Mouse (Mus musculus) midbrain, postnatal 0 days (tissue): ENCODE data around the gene Celf2. TPM values are rescaled to one million over a fixed set of nuclear protein-coding genes. Genes with fewer than 3 reads are reported as not detected.

Experiments used
- ATAC-seq: fragments of 200-750 bp; cut with Nextera tagmentation; 2 replicates; pipeline ENCODE4 v1.8.0; 2017; ENCODE audit warnings: moderate number of reproducible peaks, mild to moderate bottlenecking, moderate TSS enrichment, moderate library complexity; ENCODE audit not compliant: low FRiP score
- DNase-seq: peaks from one replicate; pipeline ENCODE4 v3.0.0-alpha.2; 2015; ENCODE audit warnings: low spot score
- H3K27ac ChIP-seq: fragments of 300-500 bp; sonication (generic); 2 replicates; pipeline ENCODE4 v1.5.1; 2014; ENCODE audit warnings: low read depth, mild to moderate bottlenecking, low read length, mixed read lengths
- H3K27me3 ChIP-seq: fragments of 300-500 bp; sonication (generic); 2 replicates; pipeline ENCODE4 v1.6.1; 2014; ENCODE audit warnings: low read length, control low read depth, mixed read lengths; ENCODE audit not compliant: insufficient read depth
- H3K36me3 ChIP-seq: fragments of 300-500 bp; sonication (generic); 2 replicates; pipeline ENCODE4 v1.6.1; 2014; ENCODE audit warnings: low read length, control low read depth, mixed read lengths; ENCODE audit not compliant: insufficient read depth
- H3K4me1 ChIP-seq: fragments of 300-500 bp; sonication (generic); 2 replicates; pipeline ENCODE4 v1.6.1; 2014; ENCODE audit warnings: mild to moderate bottlenecking, control low read depth, antibody characterized with exemption, low read length, mixed read lengths; ENCODE audit not compliant: insufficient read depth
- H3K4me2 ChIP-seq: fragments of 300-500 bp; sonication (generic); 2 replicates; pipeline ENCODE4 v1.6.1; 2014; ENCODE audit warnings: low read depth, mild to moderate bottlenecking, low read length, mixed read lengths; ENCODE audit not compliant: poor library complexity, severe bottlenecking
- H3K4me3 ChIP-seq: fragments of 300-500 bp; sonication (generic); 2 replicates; pipeline ENCODE4 v1.5.1; 2014; ENCODE audit warnings: low read depth, mild to moderate bottlenecking, low read length, moderate library complexity
- H3K9ac ChIP-seq: fragments of 300-500 bp; sonication (generic); replicated peaks from 2 replicates; pipeline ENCODE4 v1.6.1; 2014; ENCODE audit warnings: mild to moderate bottlenecking, low read length, moderate library complexity, mixed read lengths; ENCODE audit not compliant: poor library complexity, severe bottlenecking
- H3K9me3 ChIP-seq: fragments of 300-500 bp; sonication (generic); 2 replicates; pipeline ENCODE4 v1.6.1; 2016; ENCODE audit warnings: low read length, control low read depth
- CTCF ChIP-seq: IDR thresholded peaks from 2 replicates; pipeline ENCODE4 v1.5.1; 2016; ENCODE audit warnings: antibody characterized with exemption, mild to moderate bottlenecking
- WGBS: fragments of 180-500 bp; shearing (Covaris S2); extraction: QIAGEN DNeasy Blood & Tissue Kit; methylation state at CpG from one replicate; pipeline ENCODE4 v1.1.7; 2014; 5-methylcytosine and 5-hydroxymethylcytosine counted together
- polyA plus RNA-seq: library from polyadenylated mRNA; unstranded; fragments of >200 nt; fragmentation: Nextera tagmentation; extraction: Ambion mirVana; gene quantifications from 2 replicates; pipeline ENCODE4 v1.2.1, GENCODE M21; 2015
- total RNA-seq: library from RNA; depleted of rRNA; stranded (reverse); fragments of >200 nt; gene quantifications from 2 replicates; pipeline ENCODE4 v1.2.3, GENCODE M21; 2014

Celf2 gene
- total and polyA plus RNA-seq, 2 experiments from 2014 or later = 112 to 135 TPM

- Histone ChIP-seq H3K27ac (no peak overlapping the region; the same call in 1 of the 2 replicates), H3K9me3 (no peaks in the 10 kb centered on the region), H3K36me3 (no peaks in the 10 kb centered on the region), H3K4me3 (no peak overlapping the region), H3K4me2 (no peak overlapping the region), H3K9ac (no peak overlapping the region), H3K4me1 (no peaks in the 10 kb centered on the region), H3K27me3 (no peaks in the 10 kb centered on the region)
- ATAC-seq (no peak), DNase-seq (no peak)
- TF ChIP-seq CTCF = no peak
- WGBS = 85% methylated on average over 6 of the region's 6 CpGs
Measured at GRCm38 (mm10) chr2:6639370-6639769, 870.0 kb downstream of the Celf2 start.

- 0 out of 2 replicates have a peak overlapping the region, but pooled peaks have one; percentile 18 for H3K27ac ChIP-seq
- 57% methylated on average over 2 of the region's 2 CpGs for WGBS
Measured at GRCm38 (mm10) chr2:6637147-6637546, 872.2 kb downstream of the Celf2 start.

GRCm38 (mm10) chr2:6634899-6635298 lies 874.5 kb downstream of the Celf2 start:
- Histone ChIP-seq H3K4me2 (no peak overlapping the region), H3K27me3 (no peaks in the 10 kb centered on the region), H3K9ac (no peak overlapping the region), H3K4me3 (no peak overlapping the region), H3K36me3 (no peaks in the 10 kb centered on the region), H3K27ac (no peak overlapping the region), H3K4me1 (no peaks in the 10 kb centered on the region), H3K9me3 (no peaks in the 10 kb centered on the region)
- 93% methylated on average over 6 of the region's 6 CpGs for WGBS
- ATAC-seq (no peak), DNase-seq (no peak)
- no peak for TF ChIP-seq CTCF

More at GRCm38 (mm10) chr2:6637147-6637546, 872.2 kb downstream of the Celf2 start:
- H3K4me1 ChIP-seq = no peaks in the 10 kb centered on the region
- H3K27me3 ChIP-seq = no peaks in the 10 kb centered on the region
- no peak overlapping the region for H3K9ac ChIP-seq
- TF ChIP-seq CTCF = no peak
- no peak for DNase-seq
- no peak overlapping the region for H3K4me3 ChIP-seq
- no peak for ATAC-seq
- no peaks in the 10 kb centered on the region for H3K9me3 ChIP-seq
- H3K36me3 ChIP-seq = no peaks in the 10 kb centered on the region
- H3K4me2 ChIP-seq = no peak overlapping the region

DNA sequence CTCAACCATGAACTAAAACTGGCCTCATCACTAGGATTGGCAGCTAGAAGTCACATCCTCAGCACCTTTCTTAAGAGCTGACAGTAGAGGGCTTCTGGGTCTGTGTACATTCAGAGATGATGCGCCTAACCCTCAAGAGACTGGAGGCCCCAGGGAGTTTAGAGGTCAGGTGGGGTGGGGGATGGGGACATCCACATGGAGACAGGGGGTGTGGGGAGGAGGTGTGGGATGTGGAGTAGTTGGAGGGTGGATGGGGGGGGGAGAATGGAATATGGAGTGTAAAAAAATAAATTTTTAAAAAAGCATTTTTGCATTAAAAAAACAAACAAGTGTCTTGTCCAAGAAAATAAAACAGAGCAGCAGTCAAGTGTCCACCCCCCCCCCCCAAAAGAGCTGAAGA lies 876.2 kb downstream of the Celf2 start:
- Histone ChIP-seq H3K4me3 (no peak overlapping the region), H3K4me1 (no peaks in the 10 kb centered on the region), H3K36me3 (no peaks in the 10 kb centered on the region), H3K9ac (no peak overlapping the region), H3K4me2 (no peak overlapping the region), H3K27ac (no peak overlapping the region), H3K27me3 (no peaks in the 10 kb centered on the region), H3K9me3 (no peaks in the 10 kb centered on the region)
- DNase-seq = no peak
- TF ChIP-seq CTCF = no peak
- 80% methylated on average over 1 of the region's 1 CpGs for WGBS
- no peak for ATAC-seq

DNA sequence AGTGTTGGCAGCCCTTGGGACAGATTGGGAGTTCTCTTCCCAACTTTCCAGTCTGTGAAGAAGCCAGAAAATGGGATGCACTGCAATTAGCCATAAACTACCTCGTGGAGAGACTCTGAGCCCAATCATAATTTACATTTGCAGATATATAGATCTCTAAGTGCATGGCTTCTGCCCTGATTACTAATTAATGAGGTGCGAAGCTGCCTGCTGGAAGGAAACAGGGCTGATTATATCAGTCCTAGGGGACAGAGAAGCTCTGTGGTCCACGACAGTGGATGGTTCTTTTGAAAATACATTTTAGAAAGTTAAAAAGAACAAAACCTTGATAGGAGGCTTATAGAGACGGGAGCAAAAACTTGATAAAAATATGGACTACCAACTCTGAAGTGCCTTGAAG lies 885.6 kb downstream of the Celf2 start:
- H3K4me1 ChIP-seq = no peaks in the 10 kb centered on the region
- no peak overlapping the region for H3K4me3 ChIP-seq
- no peaks in the 10 kb centered on the region for H3K9me3 ChIP-seq
- DNase-seq (no peak), ATAC-seq (no peak)
- no peak overlapping the region for H3K27ac ChIP-seq
- TF ChIP-seq CTCF = no peak
- H3K27me3 ChIP-seq = no peaks in the 10 kb centered on the region
- no peaks in the 10 kb centered on the region for H3K36me3 ChIP-seq
- no peak overlapping the region for H3K9ac ChIP-seq
- WGBS = 52% methylated on average over 4 of the region's 4 CpGs
- no peak overlapping the region for H3K4me2 ChIP-seq

GRCm38 (mm10) chr2:6622082-6622481 lies 887.3 kb downstream of the Celf2 start:
- Histone ChIP-seq H3K9me3 (no peaks in the 10 kb centered on the region), H3K9ac (no peak overlapping the region), H3K4me1 (no peaks in the 10 kb centered on the region), H3K36me3 (no peaks in the 10 kb centered on the region), H3K27me3 (no peaks in the 10 kb centered on the region), H3K4me2 (no peak overlapping the region), H3K27ac (no peak overlapping the region), H3K4me3 (no peak overlapping the region)
- ATAC-seq = no peak
- no peak for TF ChIP-seq CTCF
- 85% methylated on average over 5 of the region's 5 CpGs for WGBS
- no peak for DNase-seq
